Mouse (Mus musculus): ENCODE results near the gene Il9r.

- TF ChIP-seq CTCF (IDR thresholded peaks at IDR 0.05; ENCODE audit: low read depth, low read length) = no peak
- TF ChIP-seq GATA2 (IDR thresholded peaks at IDR 0.05; ENCODE audit: borderline replicate concordance, low read depth, low read length) = no peak
Observed at GRCm38 (mm10) chr11:32190603-32191110, 9.4 kb downstream of the Il9r start.

Data from G1E (cell line).